Mouse (Mus musculus) E14TG2a.4 (cell line): ENCODE data around the gene Prss16.

Experiments used
- H3K27me3 ChIP-seq: 2 replicates; pipeline ENCODE4 v1.6.1; 2014; ENCODE audit warnings: low read length, control low read depth; ENCODE audit not compliant: insufficient read depth
- H3K36me3 ChIP-seq: 2 replicates; pipeline ENCODE4 v1.6.1; 2014; ENCODE audit warnings: low read length, control low read depth; ENCODE audit not compliant: insufficient read depth
- H3K4me1 ChIP-seq: replicated peaks from 2 replicates; pipeline ENCODE4 v1.6.1; 2014; ENCODE audit warnings: low read depth, low read length, control low read depth
- H3K4me3 ChIP-seq: replicated peaks from 2 replicates; pipeline ENCODE4 v1.5.1; 2014; ENCODE audit warnings: mild to moderate bottlenecking, low read length
- H3K9me3 ChIP-seq: 2 replicates; pipeline ENCODE4 v1.6.1; 2014; ENCODE audit warnings: low read length, control low read depth
- CTCF ChIP-seq: conservative IDR thresholded peaks from 2 replicates; pipeline ENCODE4 v1.5.1; 2014; ENCODE audit warnings: low read length
- NANOG ChIP-seq: IDR thresholded peaks from 2 replicates; pipeline ENCODE4 v1.6.1; 2014; ENCODE audit warnings: borderline replicate concordance, low read length, mixed read lengths
- POU5F1 ChIP-seq: IDR thresholded peaks from 2 replicates; pipeline ENCODE4 v1.6.1; 2014; ENCODE audit warnings: low read length, borderline replicate concordance

Gene Prss16

DNA sequence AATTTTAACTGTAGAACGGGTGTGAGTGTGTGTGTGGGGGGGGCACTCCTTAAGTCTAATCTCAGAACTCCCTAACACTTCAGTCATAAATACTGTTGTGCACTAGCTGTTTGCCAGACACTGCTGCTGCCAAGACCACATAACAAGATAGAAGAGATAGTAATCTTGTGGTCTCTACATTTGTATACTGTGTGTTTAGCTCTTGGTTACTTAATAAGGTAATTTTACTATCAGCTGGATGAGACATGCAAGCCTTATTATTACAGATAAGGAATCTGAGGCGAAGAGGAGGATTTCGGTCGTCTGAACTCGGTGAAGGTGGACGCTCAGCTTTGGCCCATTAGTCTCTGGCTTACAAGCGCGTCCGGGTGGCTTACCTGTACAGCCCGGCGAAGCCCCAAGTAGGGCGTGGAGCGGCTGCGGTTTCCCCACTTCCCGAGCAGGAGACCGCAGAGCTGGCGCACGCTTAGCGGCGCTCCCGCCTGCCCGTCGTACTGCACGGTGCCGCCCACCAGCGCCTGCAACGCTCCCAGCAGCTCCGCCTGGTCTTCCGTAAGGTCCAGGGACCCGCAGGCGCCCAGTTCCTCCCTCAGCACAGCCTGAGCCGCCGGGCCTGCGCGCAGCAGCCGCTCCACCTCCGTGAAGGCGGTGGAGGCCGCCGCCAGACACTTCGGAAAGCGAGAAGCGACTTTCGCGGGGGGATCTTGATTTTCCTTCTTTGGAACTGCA, 3.8 kb downstream of the Prss16 start:
- H3K4me1 ChIP-seq = peaks cover 28% of the 10 kb centered on the region
- H3K4me3 ChIP-seq = peak overlapping the region; percentile 89
- no peaks in the 10 kb centered on the region for H3K36me3 ChIP-seq
- no peak for TF ChIP-seq POU5F1
- TF ChIP-seq NANOG = no peak
- no peak for TF ChIP-seq CTCF
- H3K27me3 ChIP-seq = peaks cover 97% of the 10 kb centered on the region
- no peaks in the 10 kb centered on the region for H3K9me3 ChIP-seq

DNA sequence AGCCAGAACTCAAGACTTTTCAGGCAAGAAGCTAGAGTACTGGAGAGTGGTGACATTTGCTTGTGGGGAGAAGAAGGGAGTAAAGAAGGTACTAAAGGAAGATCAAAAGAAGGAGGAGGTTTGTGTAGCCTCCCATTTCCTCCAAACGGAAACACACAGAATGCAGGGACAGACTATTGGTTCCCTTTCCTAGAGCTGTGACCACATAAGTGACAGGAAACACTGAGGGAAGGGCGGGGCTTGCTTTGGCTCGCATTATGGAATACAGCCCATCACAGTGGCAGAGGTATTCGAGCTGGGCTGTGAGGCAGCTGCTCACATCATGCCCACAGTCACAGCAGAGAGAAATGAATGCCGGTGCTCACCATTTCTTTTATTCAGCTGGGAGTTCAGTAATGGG, 7.7 kb downstream of the Prss16 start:
- no peak for TF ChIP-seq POU5F1
- Histone ChIP-seq H3K4me1 (peaks cover 36% of the 10 kb centered on the region), H3K27me3 (peaks cover 96% of the 10 kb centered on the region), H3K36me3 (no peaks in the 10 kb centered on the region), H3K4me3 (no peak overlapping the region), H3K9me3 (no peaks in the 10 kb centered on the region)

DNA sequence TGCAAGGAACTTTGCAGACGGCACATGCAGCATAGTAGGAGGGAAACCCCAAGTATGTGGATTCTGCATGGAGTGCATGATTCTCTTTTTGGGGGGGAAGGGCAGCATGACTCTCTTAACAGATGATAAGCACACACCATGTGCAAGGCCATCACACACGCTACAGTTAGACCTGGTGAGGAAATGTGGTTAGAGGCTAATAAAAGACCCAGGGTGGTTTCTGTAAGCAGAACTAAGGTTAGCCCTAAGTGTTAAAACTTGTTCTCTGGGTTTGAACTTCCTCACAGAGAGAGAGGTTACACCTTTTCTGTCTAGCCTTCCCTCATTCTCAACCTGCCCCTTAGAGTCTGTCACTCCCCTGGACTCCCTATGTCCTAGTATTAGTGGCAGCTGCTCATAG, 8.2 kb downstream of the Prss16 start:
- Histone ChIP-seq H3K36me3 (no peaks in the 10 kb centered on the region), H3K27me3 (peaks cover 94% of the 10 kb centered on the region), H3K4me1 (peaks cover 39% of the 10 kb centered on the region), H3K4me3 (no peak overlapping the region), H3K9me3 (no peaks in the 10 kb centered on the region)
- no peak for TF ChIP-seq CTCF
- no peak for TF ChIP-seq POU5F1
- no peak for TF ChIP-seq NANOG

DNA sequence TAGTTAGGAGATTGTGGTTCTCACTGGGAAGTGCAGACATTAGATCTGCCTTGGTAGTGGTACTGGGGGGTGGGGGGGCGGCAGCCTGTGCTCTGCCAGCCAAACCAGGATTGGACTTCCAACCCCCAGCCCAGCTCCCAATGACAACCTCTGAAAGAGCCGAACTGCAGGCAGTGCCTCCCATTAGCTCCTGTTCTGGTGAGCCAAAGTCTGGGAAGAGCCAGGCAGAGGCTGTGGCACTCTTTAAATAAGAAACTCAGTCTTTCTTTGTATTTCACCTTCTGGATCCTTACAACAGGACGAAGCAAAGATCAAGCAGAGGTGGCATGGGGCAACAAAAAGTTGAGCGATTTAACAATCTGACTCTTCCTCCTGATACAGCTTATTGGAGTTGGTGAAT, 10.4 kb downstream of the Prss16 start:
- H3K4me3 ChIP-seq = no peak overlapping the region
- peaks cover 52% of the 10 kb centered on the region for H3K4me1 ChIP-seq
- H3K9me3 ChIP-seq = no peaks in the 10 kb centered on the region
- peaks cover 85% of the 10 kb centered on the region for H3K27me3 ChIP-seq
- TF ChIP-seq POU5F1 (no peak), CTCF (no peak), NANOG (no peak)
- no peaks in the 10 kb centered on the region for H3K36me3 ChIP-seq

DNA sequence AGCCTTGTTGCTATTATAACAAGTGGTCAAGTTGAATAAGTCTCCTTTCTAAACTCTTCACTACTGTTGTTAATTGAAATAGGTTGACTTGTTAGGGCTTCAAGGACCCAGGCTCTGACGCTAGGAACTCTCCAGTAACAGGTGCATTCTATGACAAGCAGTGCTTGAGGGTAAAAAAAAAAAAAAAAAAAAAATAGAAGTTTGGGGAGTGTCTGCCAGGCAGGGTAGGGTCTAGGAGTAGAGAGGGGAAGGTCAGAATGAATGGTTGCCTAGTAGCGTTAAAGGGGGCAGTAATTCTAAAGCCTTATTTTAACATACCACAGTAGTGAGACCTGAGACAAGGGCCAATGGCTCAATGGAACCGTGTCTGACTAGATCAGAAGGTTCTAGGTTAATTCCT, 11.1 kb downstream of the Prss16 start:
- Histone ChIP-seq H3K27me3 (peaks cover 78% of the 10 kb centered on the region), H3K9me3 (no peaks in the 10 kb centered on the region), H3K4me3 (no peak overlapping the region), H3K4me1 (peaks cover 52% of the 10 kb centered on the region), H3K36me3 (no peaks in the 10 kb centered on the region)
- no peak for TF ChIP-seq POU5F1
- TF ChIP-seq CTCF = no peak
- TF ChIP-seq NANOG = no peak

DNA sequence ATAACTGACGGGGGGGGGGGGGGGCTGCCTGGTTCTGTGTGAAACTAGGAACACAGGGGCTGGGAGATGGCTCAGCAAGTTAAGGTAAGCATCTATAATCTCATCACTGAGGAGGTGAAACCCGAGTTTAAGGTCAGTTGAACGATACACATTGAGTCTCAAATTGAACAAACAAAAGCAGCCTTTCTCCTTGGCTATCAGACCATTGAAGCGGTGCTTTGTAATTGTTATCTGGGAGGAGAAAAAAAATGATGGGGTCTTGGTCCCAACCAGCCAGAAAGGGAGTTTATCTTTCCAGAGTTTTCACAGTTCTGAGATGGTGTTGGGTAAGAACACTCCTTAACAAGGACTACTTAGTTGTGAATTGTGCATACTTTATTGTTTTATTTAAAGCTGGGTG, 11.7 kb downstream of the Prss16 start:
- peak; percentile 89 for TF ChIP-seq NANOG
- no peak for TF ChIP-seq POU5F1
- no peak for TF ChIP-seq CTCF
- peaks cover 55% of the 10 kb centered on the region for H3K4me1 ChIP-seq

DNA sequence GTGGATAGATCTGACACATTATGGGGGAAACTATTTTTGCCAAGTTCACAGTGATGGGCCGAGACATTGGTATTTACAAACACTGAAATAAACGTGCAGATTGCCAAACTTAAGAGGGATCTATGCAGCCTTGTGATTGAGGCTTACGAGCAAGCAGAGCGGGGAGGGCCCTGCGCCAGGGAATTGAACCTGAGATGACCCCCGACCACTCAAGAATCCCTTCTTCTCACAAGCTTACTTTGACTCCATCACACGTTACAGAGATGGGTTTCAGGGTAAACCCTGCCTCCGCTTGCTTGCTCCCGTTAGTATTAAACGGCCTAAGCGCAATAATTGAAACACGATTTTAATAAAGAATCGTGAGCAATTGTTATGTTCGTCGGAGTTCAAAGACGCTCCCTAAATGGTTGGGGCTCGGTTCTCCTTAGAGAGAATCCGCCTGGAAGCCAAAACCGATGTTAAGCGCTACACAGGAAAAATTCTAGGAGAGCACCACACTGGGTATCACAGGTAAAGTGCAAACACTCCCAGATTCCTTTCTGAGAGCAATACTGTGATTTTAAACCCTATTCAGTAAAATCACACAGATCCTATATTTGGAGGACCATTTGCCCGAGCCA, 12.2 kb downstream of the Prss16 start:
- Histone ChIP-seq H3K4me3 (peak overlapping the region; percentile 78), H3K9me3 (no peaks in the 10 kb centered on the region), H3K4me1 (peaks cover 60% of the 10 kb centered on the region), H3K36me3 (no peaks in the 10 kb centered on the region), H3K27me3 (peaks cover 67% of the 10 kb centered on the region)
- TF ChIP-seq CTCF = no peak
- TF ChIP-seq NANOG = no peak
- TF ChIP-seq POU5F1 = no peak

More for the DNA sequence above, 11.7 kb downstream of the Prss16 start:
- H3K36me3 ChIP-seq = no peaks in the 10 kb centered on the region
- H3K4me3 ChIP-seq = peak overlapping the region; percentile 78
- H3K9me3 ChIP-seq = no peaks in the 10 kb centered on the region
- peaks cover 72% of the 10 kb centered on the region for H3K27me3 ChIP-seq

DNA sequence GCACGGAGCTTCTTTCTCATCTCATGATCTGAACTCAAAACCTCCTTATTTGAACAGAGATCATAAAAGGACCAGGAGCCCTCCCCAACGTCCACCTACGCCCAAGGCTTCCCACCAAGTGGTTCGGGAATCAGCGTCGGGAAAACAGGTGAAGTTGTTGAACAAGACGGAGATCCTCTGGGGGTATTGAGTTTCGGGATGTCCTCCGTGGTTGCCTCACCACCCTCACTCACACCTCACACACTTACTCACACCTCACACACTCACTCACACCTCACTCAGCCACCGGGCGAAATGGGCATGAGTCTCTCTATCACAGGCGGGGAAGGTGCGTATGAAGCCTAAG, 12.7 kb downstream of the Prss16 start:
- Histone ChIP-seq H3K4me1 (peaks cover 59% of the 10 kb centered on the region), H3K4me3 (peak overlapping the region; percentile 78)
- TF ChIP-seq CTCF (no peak), NANOG (no peak), POU5F1 (no peak)

More for the DNA sequence above, 12.7 kb downstream of the Prss16 start:
- no peaks in the 10 kb centered on the region for H3K36me3 ChIP-seq
- peaks cover 62% of the 10 kb centered on the region for H3K27me3 ChIP-seq
- no peaks in the 10 kb centered on the region for H3K9me3 ChIP-seq
